Mouse (Mus musculus): ENCODE measurements around the gene Fcgr2b.
"Not testable (repeated sequence)": the region's sequence is repeated elsewhere in the genome, so short reads cannot be mapped to it uniquely, and the experiment has no call there.

Fcgr2b gene

GRCm38 (mm10) chr1:170975350-170975749 is 997 bp downstream of the Fcgr2b start:
- not testable (repeated sequence) for DNase-seq

GRCm38 (mm10) chr1:170974736-170975135 is 1.6 kb downstream of the Fcgr2b start:
- DNase-seq = no peak

- DNase-seq = no peak
Measured at GRCm38 (mm10) chr1:170974171-170974570, 2.2 kb downstream of the Fcgr2b start.

GRCm38 (mm10) chr1:170972936-170973335 is 3.4 kb downstream of the Fcgr2b start:
- no peak for DNase-seq

GRCm38 (mm10) chr1:170972494-170972893 is 3.9 kb downstream of the Fcgr2b start:
- DNase-seq = no peak

GRCm38 (mm10) chr1:170968576-170968975 is 7.8 kb downstream of the Fcgr2b start:
- DNase-seq = no peak

GRCm38 (mm10) chr1:170967581-170967980 is 8.8 kb downstream of the Fcgr2b start:
- no peak for DNase-seq

GRCm38 (mm10) chr1:170963087-170963486 is 13.3 kb downstream of the Fcgr2b start:
- no peak for DNase-seq

- DNase-seq = no peak
Measured at GRCm38 (mm10) chr1:170962301-170962700, 14.0 kb downstream of the Fcgr2b start.

- no peak for DNase-seq
Measured at GRCm38 (mm10) chr1:170961101-170961500, 15.2 kb downstream of the Fcgr2b start.

GRCm38 (mm10) chr1:170959791-170960190 is 16.6 kb downstream of the Fcgr2b start:
- DNase-seq = no peak

GRCm38 (mm10) chr1:170958225-170958624 is 18.1 kb downstream of the Fcgr2b start:
- DNase-seq = no peak

GRCm38 (mm10) chr1:170953192-170953591 is 23.2 kb downstream of the Fcgr2b start:
- no peak for DNase-seq

- no peak for DNase-seq
Measured at GRCm38 (mm10) chr1:170950772-170951171, 25.6 kb downstream of the Fcgr2b start.

GRCm38 (mm10) chr1:170944908-170945307 is 31.4 kb downstream of the Fcgr2b start:
- not testable (repeated sequence) for DNase-seq

- DNase-seq = not testable (repeated sequence)
Measured at GRCm38 (mm10) chr1:170944151-170944550, 32.2 kb downstream of the Fcgr2b start.

GRCm38 (mm10) chr1:170939255-170939654 is 37.1 kb downstream of the Fcgr2b start:
- DNase-seq = no peak

GRCm38 (mm10) chr1:170934383-170934782 is 42.0 kb downstream of the Fcgr2b start:
- DNase-seq = no peak

GRCm38 (mm10) chr1:170933940-170934339 is 42.4 kb downstream of the Fcgr2b start:
- no peak for DNase-seq

GRCm38 (mm10) chr1:170933386-170933920 is 42.9 kb downstream of the Fcgr2b start:
- DNase-seq = no peak

- no peak for DNase-seq
Measured at GRCm38 (mm10) chr1:170932043-170932442, 44.3 kb downstream of the Fcgr2b start.

GRCm38 (mm10) chr1:170929245-170929644 is 47.1 kb downstream of the Fcgr2b start:
- DNase-seq = no peak

- no peak for DNase-seq
Measured at GRCm38 (mm10) chr1:170928467-170928866, 47.9 kb downstream of the Fcgr2b start.

GRCm38 (mm10) chr1:170927378-170927777 is 49.0 kb downstream of the Fcgr2b start, which contains the start of gene Fcrla:
Fcrla (minus strand) TSS chr1:170927583.
- no peak for DNase-seq

- DNase-seq = no peak
Measured at GRCm38 (mm10) chr1:170926941-170927340, 49.4 kb downstream of the Fcgr2b start.
